Mouse (Mus musculus) right cerebral cortex, adult 18-20 months (tissue): Measurements from ENCODE around the gene Gm20388.

Source experiments
- DNase-seq: peaks from one replicate; pipeline ENCODE4 v3.0.0; 2022; ENCODE audit warnings: mixed read lengths

The Gm20388 gene

GRCm38 (mm10) chr8:120741815-120742530 lies 831.3 kb downstream of the Gm20388 start:
- DNase-seq = no peak

GRCm38 (mm10) chr8:120743149-120743897 lies 832.7 kb downstream of the Gm20388 start:
- no peak for DNase-seq

GRCm38 (mm10) chr8:120743898-120744290 lies 833.3 kb downstream of the Gm20388 start:
- no peak for DNase-seq

- DNase-seq = no peak
Observed at GRCm38 (mm10) chr8:120744448-120744847, 833.8 kb downstream of the Gm20388 start.

- no peak for DNase-seq
Observed at GRCm38 (mm10) chr8:120745226-120745625, 834.6 kb downstream of the Gm20388 start.

- DNase-seq = no peak
Observed at GRCm38 (mm10) chr8:120746007-120746701, 835.5 kb downstream of the Gm20388 start.

GRCm38 (mm10) chr8:120747286-120747685 lies 836.6 kb downstream of the Gm20388 start:
- no peak for DNase-seq

- DNase-seq = no peak
Observed at GRCm38 (mm10) chr8:120750616-120751015, 840.0 kb downstream of the Gm20388 start.

GRCm38 (mm10) chr8:120751226-120752081 lies 840.8 kb downstream of the Gm20388 start:
- DNase-seq = no peak

GRCm38 (mm10) chr8:120752082-120752452 lies 841.4 kb downstream of the Gm20388 start:
- DNase-seq = no peak

- DNase-seq = no peak
Observed at GRCm38 (mm10) chr8:120753476-120753875, 842.8 kb downstream of the Gm20388 start.

- no peak for DNase-seq
Observed at GRCm38 (mm10) chr8:120755306-120756297, 845.0 kb downstream of the Gm20388 start.

GRCm38 (mm10) chr8:120758005-120758404 lies 847.4 kb downstream of the Gm20388 start:
- no peak for DNase-seq

- DNase-seq = no peak
Observed at GRCm38 (mm10) chr8:120759847-120760246, 849.2 kb downstream of the Gm20388 start.

GRCm38 (mm10) chr8:120760341-120761215 lies 849.9 kb downstream of the Gm20388 start:
- DNase-seq = no peak

GRCm38 (mm10) chr8:120763267-120763666 lies 852.6 kb downstream of the Gm20388 start:
- DNase-seq = peak; percentile 31

GRCm38 (mm10) chr8:120764638-120765037 lies 854.0 kb downstream of the Gm20388 start:
- DNase-seq = no peak

- DNase-seq = no peak
Observed at GRCm38 (mm10) chr8:120766622-120767021, 856.0 kb downstream of the Gm20388 start.

GRCm38 (mm10) chr8:120768454-120769218 lies 858.0 kb downstream of the Gm20388 start:
- DNase-seq = no peak

GRCm38 (mm10) chr8:120777184-120777583 lies 866.5 kb downstream of the Gm20388 start:
- DNase-seq = no peak
